Mouse (Mus musculus): ENCODE measurements at regions not wholly inside any gene's neighbourhood (a gene's known extent, or its start where the extent isn't known, plus 50 kb on each side); places are given as distances from the start of the nearest gene placed in this dataset.

GRCm38 (mm10) chr11:95198196-95198595 is 52.1 kb upstream of the Dlx4 start:
- intact Hi-C loops (cut with DNase I) = no loop called here
- peak; percentile 15 to 18 for DNase-seq

GRCm38 (mm10) chr11:95200971-95201370 is 54.9 kb upstream of the Dlx4 start:
- intact Hi-C loops (cut with DNase I) = loop anchor here (5.0 kb wide), 1 partner anchor 69 kb away; no protein-coding TSS in a partner anchor
- no peak for DNase-seq

- intact Hi-C loops (cut with DNase I) = no loop called here
- DNase-seq = peak; percentile 24 to 35
Measured at GRCm38 (mm10) chr11:95210185-95211030, 50.9 kb upstream of the Tac4 start.

GRCm38 (mm10) chr11:95211031-95211425 is 50.3 kb upstream of the Tac4 start:
- DNase-seq = no peak
- intact Hi-C loops (cut with DNase I) = no loop called here

All from heart, postnatal 10 days (tissue).